Mouse (Mus musculus): ENCODE results near the gene Gpr182. TPM values are rescaled to one million over a fixed set of nuclear protein-coding genes. Genes with fewer than 3 reads are reported as not detected.

The Gpr182 gene
- polyA plus RNA-seq, 1 experiment: 28.8 TPM

DNA sequence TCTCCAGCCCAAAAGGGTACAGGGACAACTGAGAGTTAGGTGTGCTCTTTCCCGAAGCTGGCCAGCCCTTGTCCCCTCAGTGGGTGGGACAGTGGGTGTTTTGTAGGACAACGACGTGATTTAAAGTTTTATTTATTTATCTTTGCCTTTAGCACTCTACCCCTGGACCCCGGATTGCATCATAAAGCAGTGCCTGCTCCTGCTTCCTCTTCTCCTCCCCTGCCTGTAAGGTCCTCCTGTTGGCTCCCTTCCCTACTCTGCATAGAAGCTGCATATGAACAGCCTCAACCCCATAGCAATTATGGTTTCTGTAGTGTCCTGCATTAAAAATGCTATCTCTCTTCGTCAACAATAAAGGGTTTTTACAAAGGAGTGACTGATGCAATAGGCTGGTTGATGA lies 20.1 kb downstream of the Gpr182 start:
- Histone ChIP-seq H3K27me3 (ENCODE audit: control insufficient read depth, insufficient read depth, low read length) (no peaks in the 10 kb centered on the region), H3K4me3 (ENCODE audit: extremely low read depth, insufficient read depth, insufficient read length) (no peak overlapping the region), H3K27ac (ENCODE audit: insufficient read depth, low read length) (no peak overlapping the region), H3K4me1 (ENCODE audit: control insufficient read depth, insufficient read depth, insufficient read length) (peaks cover 3% of the 10 kb centered on the region; the same call in 1 of the 2 replicates), H3K36me3 (ENCODE audit: control insufficient read depth, insufficient read depth, low read length) (no peaks in the 10 kb centered on the region)
- 32% methylated on average over 5 of the region's 5 CpGs for WGBS
- TF ChIP-seq POLR2A (IDR thresholded peaks at IDR 0.05; ENCODE audit: low read depth, low read length): no peak
- no peak for TF ChIP-seq CTCF (IDR thresholded peaks at IDR 0.05; ENCODE audit: extremely low read depth, insufficient read depth, insufficient read length, insufficient replicate concordance)
- DNase-seq (ENCODE audit: low read depth in 1 of 2, low spot score in 2 of 2): no peak

DNA sequence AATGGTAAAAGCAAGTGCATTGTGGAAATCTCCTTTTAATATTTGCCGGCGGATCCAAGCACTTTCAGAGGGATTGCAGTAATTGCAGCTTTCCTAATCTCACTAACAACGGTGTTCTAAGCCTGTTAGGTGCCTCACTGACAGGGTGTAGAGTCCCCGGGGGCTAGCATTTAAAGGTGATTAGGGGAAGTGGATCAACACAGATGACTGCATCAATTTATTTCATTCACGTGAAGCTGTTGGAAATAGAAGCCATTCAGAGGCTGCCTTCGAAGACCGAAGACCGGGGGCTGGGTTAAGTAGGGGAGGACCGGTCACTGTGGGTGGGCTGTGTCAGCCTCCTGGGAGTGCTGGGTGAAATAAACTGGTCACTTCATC lies 20.6 kb downstream of the Gpr182 start:
- no peak for TF ChIP-seq POLR2A (IDR thresholded peaks at IDR 0.05; ENCODE audit: low read depth, low read length)
- no peak for TF ChIP-seq CTCF (IDR thresholded peaks at IDR 0.05; ENCODE audit: extremely low read depth, insufficient read depth, insufficient read length, insufficient replicate concordance)
- Histone ChIP-seq H3K27me3 (ENCODE audit: control insufficient read depth, insufficient read depth, low read length) (no peaks in the 10 kb centered on the region), H3K27ac (ENCODE audit: insufficient read depth, low read length) (no peak overlapping the region), H3K36me3 (ENCODE audit: control insufficient read depth, insufficient read depth, low read length) (no peaks in the 10 kb centered on the region), H3K4me3 (ENCODE audit: extremely low read depth, insufficient read depth, insufficient read length) (no peak overlapping the region), H3K4me1 (ENCODE audit: control insufficient read depth, insufficient read depth, insufficient read length) (no peaks in the 10 kb centered on the region)
- 62% methylated on average over 9 of the region's 9 CpGs for WGBS
- no peak for DNase-seq (ENCODE audit: low read depth in 1 of 2, low spot score in 2 of 2)

DNA sequence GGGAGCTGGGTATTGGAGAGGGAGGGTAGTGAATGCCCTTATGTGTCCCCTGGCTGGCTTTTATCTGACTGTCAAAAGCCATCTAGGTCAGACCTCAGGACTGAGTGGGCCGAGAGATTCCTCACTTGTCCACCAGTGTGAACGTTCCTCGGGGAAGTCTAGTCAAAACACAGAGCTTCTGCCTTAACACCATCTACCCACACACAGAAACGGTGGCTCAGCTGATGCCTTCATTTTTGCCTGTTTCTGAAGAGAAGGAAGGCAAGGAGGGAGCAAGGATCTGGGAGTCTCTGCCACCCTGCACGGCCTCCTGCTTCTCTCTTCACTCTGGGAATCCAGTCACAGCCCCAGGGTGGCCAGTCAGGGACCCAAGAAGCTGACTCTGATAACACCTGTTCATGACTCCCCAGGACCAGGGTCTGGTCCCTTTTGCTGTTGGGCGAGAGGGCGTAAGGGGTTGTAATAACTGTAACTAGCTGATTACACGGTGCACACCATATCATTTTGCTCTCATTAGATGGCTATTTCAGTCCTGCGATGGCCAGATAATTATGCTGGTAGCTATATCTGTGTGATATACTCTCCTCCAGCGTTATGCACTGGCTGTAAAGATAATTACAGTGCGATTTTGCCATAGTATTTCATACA lies 21.1 kb downstream of the Gpr182 start:
- Histone ChIP-seq H3K27me3 (ENCODE audit: control insufficient read depth, insufficient read depth, low read length) (no peaks in the 10 kb centered on the region), H3K4me3 (ENCODE audit: extremely low read depth, insufficient read depth, insufficient read length) (no peak overlapping the region), H3K36me3 (ENCODE audit: control insufficient read depth, insufficient read depth, low read length) (no peaks in the 10 kb centered on the region), H3K4me1 (ENCODE audit: control insufficient read depth, insufficient read depth, insufficient read length) (no peaks in the 10 kb centered on the region), H3K27ac (ENCODE audit: insufficient read depth, low read length) (no peak overlapping the region)
- WGBS: 77% methylated on average over 11 of the region's 11 CpGs
- no peak for TF ChIP-seq POLR2A (IDR thresholded peaks at IDR 0.05; ENCODE audit: low read depth, low read length)
- no peak for TF ChIP-seq CTCF (IDR thresholded peaks at IDR 0.05; ENCODE audit: extremely low read depth, insufficient read depth, insufficient read length, insufficient replicate concordance)
- no peak for DNase-seq (ENCODE audit: low read depth in 1 of 2, low spot score in 2 of 2)

DNA sequence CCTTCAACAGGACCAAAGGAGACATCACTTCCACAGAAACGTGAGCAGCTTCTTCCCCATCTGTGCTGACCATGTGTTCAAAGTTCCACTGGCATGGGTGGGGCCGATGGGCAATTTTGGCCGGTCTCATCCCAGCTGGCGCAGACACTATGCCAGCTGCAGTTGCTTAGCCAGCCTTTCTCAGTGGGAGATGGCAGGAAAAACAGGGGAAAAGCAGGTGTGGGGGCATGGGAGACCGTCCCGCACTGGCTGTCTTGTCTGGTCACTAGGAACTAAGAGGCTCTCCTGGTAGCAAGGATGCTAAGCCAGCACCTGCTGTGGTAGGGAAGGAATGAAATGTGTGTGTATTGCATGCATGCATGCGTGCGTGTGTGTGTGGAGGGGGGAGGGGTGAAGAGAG lies 23.1 kb downstream of the Gpr182 start:
- no peaks in the 10 kb centered on the region for H3K4me1 ChIP-seq (ENCODE audit: control insufficient read depth, insufficient read depth, insufficient read length)
- 74% methylated on average over 8 of the region's 8 CpGs for WGBS

DNA sequence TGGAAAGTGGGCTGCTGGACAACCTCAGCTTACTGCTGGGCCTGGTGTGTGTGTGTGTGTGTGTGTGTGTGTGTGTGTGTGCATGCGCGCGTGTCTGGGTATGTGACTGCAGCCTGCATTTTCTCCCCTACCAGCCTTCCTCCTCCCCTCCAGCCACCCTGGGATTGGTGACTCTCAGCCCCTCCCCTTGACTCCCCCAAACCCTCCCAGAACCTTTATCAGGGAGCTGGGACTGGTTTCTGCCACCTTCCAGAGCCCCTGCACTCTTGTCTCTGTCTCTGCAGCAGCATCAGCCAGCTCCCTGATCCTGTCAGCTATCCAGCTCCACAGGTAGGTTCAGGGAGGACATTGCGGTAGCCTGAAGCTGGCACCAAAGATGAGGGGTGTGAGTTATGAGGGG lies 26.4 kb downstream of the Gpr182 start:
- H3K4me1 ChIP-seq (ENCODE audit: control insufficient read depth, insufficient read depth, insufficient read length): no peaks in the 10 kb centered on the region
- H3K27ac ChIP-seq (ENCODE audit: insufficient read depth, low read length): no peak overlapping the region
- no peak for TF ChIP-seq POLR2A (IDR thresholded peaks at IDR 0.05; ENCODE audit: low read depth, low read length)
- no peak for TF ChIP-seq CTCF (IDR thresholded peaks at IDR 0.05; ENCODE audit: extremely low read depth, insufficient read depth, insufficient read length, insufficient replicate concordance)
- 81% methylated on average over 4 of the region's 4 CpGs for WGBS
- DNase-seq (ENCODE audit: low read depth in 1 of 2, low spot score in 2 of 2): no peak
- no peaks in the 10 kb centered on the region for H3K36me3 ChIP-seq (ENCODE audit: control insufficient read depth, insufficient read depth, low read length)
- H3K27me3 ChIP-seq (ENCODE audit: control insufficient read depth, insufficient read depth, low read length): no peaks in the 10 kb centered on the region
- H3K4me3 ChIP-seq (ENCODE audit: extremely low read depth, insufficient read depth, insufficient read length): no peak overlapping the region

More for the DNA sequence above, 23.1 kb downstream of the Gpr182 start:
- no peak overlapping the region for H3K4me3 ChIP-seq (ENCODE audit: extremely low read depth, insufficient read depth, insufficient read length)
- no peaks in the 10 kb centered on the region for H3K36me3 ChIP-seq (ENCODE audit: control insufficient read depth, insufficient read depth, low read length)
- no peak overlapping the region for H3K27ac ChIP-seq (ENCODE audit: insufficient read depth, low read length)
- no peaks in the 10 kb centered on the region for H3K27me3 ChIP-seq (ENCODE audit: control insufficient read depth, insufficient read depth, low read length)
- TF ChIP-seq POLR2A (IDR thresholded peaks at IDR 0.05; ENCODE audit: low read depth, low read length): no peak
- no peak for TF ChIP-seq CTCF (IDR thresholded peaks at IDR 0.05; ENCODE audit: extremely low read depth, insufficient read depth, insufficient read length, insufficient replicate concordance)
- no peak for DNase-seq (ENCODE audit: low read depth in 1 of 2, low spot score in 2 of 2)

DNA sequence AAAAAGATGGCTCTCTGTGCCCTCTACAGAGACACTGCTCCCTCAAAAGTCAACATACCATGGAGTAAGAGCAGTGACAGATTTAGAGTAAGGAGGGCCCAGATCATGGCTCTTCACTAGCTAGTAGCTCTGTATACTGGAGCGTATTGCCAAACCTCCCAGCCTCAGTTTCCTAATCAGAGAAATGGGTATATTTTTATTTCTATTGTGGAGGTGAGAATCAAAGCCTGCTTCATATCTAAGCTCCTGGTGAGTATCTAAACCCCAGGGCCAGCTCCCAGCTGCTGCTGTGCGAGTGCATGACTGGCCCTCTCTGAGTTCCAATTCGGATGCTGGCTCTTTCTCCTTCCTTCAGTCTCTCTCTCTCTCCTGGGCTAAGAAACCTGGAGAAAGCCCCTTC lies 27.4 kb downstream of the Gpr182 start, which contains the start of gene Tac2:
Gene Tac2, plus strand, starts transcription at position 301 of the 400 bp plus-strand sequence.
- WGBS: 81% methylated on average over 3 of the region's 3 CpGs
- Histone ChIP-seq H3K27ac (ENCODE audit: insufficient read depth, low read length) (no peak within 1 kb of the TSS), H3K36me3 (ENCODE audit: control insufficient read depth, insufficient read depth, low read length) (no peaks in the 10 kb centered on the region), H3K4me1 (ENCODE audit: control insufficient read depth, insufficient read depth, insufficient read length) (no peaks in the 10 kb centered on the region), H3K27me3 (ENCODE audit: control insufficient read depth, insufficient read depth, low read length) (no peaks in the 10 kb centered on the region), H3K4me3 (ENCODE audit: extremely low read depth, insufficient read depth, insufficient read length) (no peak within 1 kb of the TSS)
- no peak for DNase-seq (ENCODE audit: low read depth in 1 of 2, low spot score in 2 of 2)
- TF ChIP-seq POLR2A (IDR thresholded peaks at IDR 0.05; ENCODE audit: low read depth, low read length) (no peak), CTCF (IDR thresholded peaks at IDR 0.05; ENCODE audit: extremely low read depth, insufficient read depth, insufficient read length, insufficient replicate concordance) (no peak)

DNA sequence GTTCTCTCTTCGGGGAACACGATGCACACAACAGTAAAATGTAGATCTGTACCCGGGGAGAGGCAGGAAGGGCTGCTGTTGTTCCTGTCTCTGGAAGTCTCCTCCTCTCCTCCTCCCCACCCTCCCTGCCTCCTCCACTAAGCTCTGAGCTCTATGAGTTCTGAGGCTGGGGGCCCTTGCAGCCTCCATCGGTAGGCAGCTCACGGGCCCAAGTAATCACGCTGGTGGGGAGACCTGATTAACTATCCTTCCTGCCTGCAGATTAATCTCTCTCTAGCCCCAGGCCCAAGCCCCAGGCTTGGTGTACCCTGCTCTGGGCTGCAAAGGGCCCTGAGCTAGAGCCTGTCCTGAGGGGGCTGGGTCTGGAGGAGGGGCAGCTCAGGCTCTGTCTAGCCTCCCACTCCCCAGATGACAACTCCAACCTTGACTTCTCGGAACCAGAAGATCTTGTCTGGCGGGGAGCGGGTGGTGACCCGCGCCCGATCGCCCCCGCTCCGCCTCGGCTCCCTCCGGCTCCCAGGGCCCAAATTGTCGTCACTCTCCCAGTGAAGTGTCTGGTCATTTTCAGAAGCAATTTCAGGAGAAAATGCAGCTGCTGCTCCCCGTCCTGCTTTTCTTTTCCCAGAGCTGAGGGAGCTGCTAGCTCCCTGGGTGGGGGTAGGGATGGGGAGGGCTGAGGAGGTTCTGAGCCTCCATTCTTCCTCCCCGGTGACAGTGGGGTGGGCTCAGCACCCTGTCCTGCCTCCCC lies 29.7 kb downstream of the Gpr182 start:
- no peaks in the 10 kb centered on the region for H3K4me1 ChIP-seq (ENCODE audit: control insufficient read depth, insufficient read depth, insufficient read length)
- no peaks in the 10 kb centered on the region for H3K27me3 ChIP-seq (ENCODE audit: control insufficient read depth, insufficient read depth, low read length)
- no peaks in the 10 kb centered on the region for H3K36me3 ChIP-seq (ENCODE audit: control insufficient read depth, insufficient read depth, low read length)
- WGBS: 57% methylated on average over 20 of the region's 20 CpGs
- H3K4me3 ChIP-seq (ENCODE audit: extremely low read depth, insufficient read depth, insufficient read length): no peak overlapping the region
- peak overlapping the region; percentile 61 for H3K27ac ChIP-seq (ENCODE audit: insufficient read depth, low read length)
- TF ChIP-seq CTCF (IDR thresholded peaks at IDR 0.05; ENCODE audit: extremely low read depth, insufficient read depth, insufficient read length, insufficient replicate concordance) (no peak), POLR2A (IDR thresholded peaks at IDR 0.05; ENCODE audit: low read depth, low read length) (no peak)
- no peak for DNase-seq (ENCODE audit: low read depth in 1 of 2, low spot score in 2 of 2)
